Mouse (Mus musculus): ENCODE data around the gene Irf2. TPM values are rescaled to one million over a fixed set of nuclear protein-coding genes. Genes with fewer than 3 reads are reported as not detected.

Irf2 gene
- total and polyA plus RNA-seq, 2 experiments from 2014 or later: 3.3 to 9.5 TPM

GRCm38 (mm10) chr8:46777760-46778460 lies 38.4 kb downstream of the Irf2 start:
- ATAC-seq (ENCODE audit: low FRiP score) (no peak), DNase-seq (ENCODE audit: low spot score) (no peak)
- H3K9ac ChIP-seq (replicated peaks; ENCODE audit: low read length, poor library complexity, severe bottlenecking): no peak overlapping the region
- no peak overlapping the region for H3K4me2 ChIP-seq (ENCODE audit: low read depth, low read length, poor library complexity, severe bottlenecking)
- TF ChIP-seq CTCF (IDR thresholded peaks at IDR 0.05): no peak
- no peak overlapping the region for H3K4me3 ChIP-seq (ENCODE audit: low read depth, low read length)
- H3K27me3 ChIP-seq (ENCODE audit: insufficient read depth, low read length): no peaks in the 10 kb centered on the region
- H3K4me1 ChIP-seq (ENCODE audit: insufficient read depth, low read length): no peaks in the 10 kb centered on the region
- 90% methylated on average over 10 of the region's 10 CpGs for WGBS
- no peaks in the 10 kb centered on the region for H3K36me3 ChIP-seq (ENCODE audit: insufficient read depth, low read length)
- no peak overlapping the region for H3K27ac ChIP-seq (ENCODE audit: low read depth, low read length)
- H3K9me3 ChIP-seq (ENCODE audit: low read length): no peaks in the 10 kb centered on the region

GRCm38 (mm10) chr8:46781067-46781657 lies 41.6 kb downstream of the Irf2 start:
- DNase-seq (ENCODE audit: low spot score) (no peak), ATAC-seq (ENCODE audit: low FRiP score) (no peak)
- no peak for TF ChIP-seq CTCF (IDR thresholded peaks at IDR 0.05)
- Histone ChIP-seq H3K4me1 (ENCODE audit: insufficient read depth, low read length) (no peaks in the 10 kb centered on the region), H3K9me3 (ENCODE audit: low read length) (no peaks in the 10 kb centered on the region), H3K4me2 (ENCODE audit: low read depth, low read length, poor library complexity, severe bottlenecking) (no peak overlapping the region), H3K27ac (ENCODE audit: low read depth, low read length) (no peak overlapping the region), H3K27me3 (ENCODE audit: insufficient read depth, low read length) (no peaks in the 10 kb centered on the region), H3K36me3 (ENCODE audit: insufficient read depth, low read length) (no peaks in the 10 kb centered on the region), H3K4me3 (ENCODE audit: low read depth, low read length) (no peak overlapping the region), H3K9ac (replicated peaks; ENCODE audit: low read length, poor library complexity, severe bottlenecking) (no peak overlapping the region)
- WGBS: 93% methylated on average over 6 of the region's 6 CpGs

- no peak for TF ChIP-seq CTCF (IDR thresholded peaks at IDR 0.05)
- no peak for ATAC-seq (ENCODE audit: low FRiP score)
- Histone ChIP-seq H3K36me3 (ENCODE audit: insufficient read depth, low read length) (no peaks in the 10 kb centered on the region), H3K4me1 (ENCODE audit: insufficient read depth, low read length) (no peaks in the 10 kb centered on the region), H3K4me2 (ENCODE audit: low read depth, low read length, poor library complexity, severe bottlenecking) (no peak overlapping the region), H3K4me3 (ENCODE audit: low read depth, low read length) (no peak overlapping the region), H3K9ac (replicated peaks; ENCODE audit: low read length, poor library complexity, severe bottlenecking) (no peak overlapping the region), H3K27ac (ENCODE audit: low read depth, low read length) (no peak overlapping the region), H3K27me3 (ENCODE audit: insufficient read depth, low read length) (no peaks in the 10 kb centered on the region), H3K9me3 (ENCODE audit: low read length) (no peaks in the 10 kb centered on the region)
- WGBS: 98% methylated on average over 5 of the region's 5 CpGs
- no peak for DNase-seq (ENCODE audit: low spot score)
These were observed 42.7 kb downstream of the Irf2 start for GRCm38 (mm10) chr8:46782254-46782653.

- H3K9me3 ChIP-seq (ENCODE audit: low read length): no peaks in the 10 kb centered on the region
- no peaks in the 10 kb centered on the region for H3K27me3 ChIP-seq (ENCODE audit: insufficient read depth, low read length)
- H3K4me3 ChIP-seq (ENCODE audit: low read depth, low read length): no peak overlapping the region
- ATAC-seq (ENCODE audit: low FRiP score) (no peak), DNase-seq (ENCODE audit: low spot score) (no peak)
- no peak overlapping the region for H3K9ac ChIP-seq (replicated peaks; ENCODE audit: low read length, poor library complexity, severe bottlenecking)
- no peak for TF ChIP-seq CTCF (IDR thresholded peaks at IDR 0.05)
- no peak overlapping the region for H3K4me2 ChIP-seq (ENCODE audit: low read depth, low read length, poor library complexity, severe bottlenecking)
- H3K4me1 ChIP-seq (ENCODE audit: insufficient read depth, low read length): no peaks in the 10 kb centered on the region
- H3K27ac ChIP-seq (ENCODE audit: low read depth, low read length): no peak overlapping the region
- no peaks in the 10 kb centered on the region for H3K36me3 ChIP-seq (ENCODE audit: insufficient read depth, low read length)
- WGBS: 56% methylated on average over 2 of the region's 2 CpGs
These were observed 45.5 kb downstream of the Irf2 start for GRCm38 (mm10) chr8:46785070-46785469.

GRCm38 (mm10) chr8:46785926-46786325 lies 46.4 kb downstream of the Irf2 start:
- H3K4me1 ChIP-seq (ENCODE audit: insufficient read depth, low read length): no peaks in the 10 kb centered on the region
- no peak for TF ChIP-seq CTCF (IDR thresholded peaks at IDR 0.05)
- ATAC-seq (ENCODE audit: low FRiP score) (no peak), DNase-seq (ENCODE audit: low spot score) (no peak)
- H3K9me3 ChIP-seq (ENCODE audit: low read length): no peaks in the 10 kb centered on the region
- H3K9ac ChIP-seq (replicated peaks; ENCODE audit: low read length, poor library complexity, severe bottlenecking): no peak overlapping the region
- no peaks in the 10 kb centered on the region for H3K27me3 ChIP-seq (ENCODE audit: insufficient read depth, low read length)
- H3K4me3 ChIP-seq (ENCODE audit: low read depth, low read length): no peak overlapping the region
- 93% methylated on average over 6 of the region's 6 CpGs for WGBS
- H3K27ac ChIP-seq (ENCODE audit: low read depth, low read length): no peak overlapping the region
- no peak overlapping the region for H3K4me2 ChIP-seq (ENCODE audit: low read depth, low read length, poor library complexity, severe bottlenecking)
- H3K36me3 ChIP-seq (ENCODE audit: insufficient read depth, low read length): no peaks in the 10 kb centered on the region

GRCm38 (mm10) chr8:46789091-46789881 lies 49.8 kb downstream of the Irf2 start:
- Histone ChIP-seq H3K27ac (ENCODE audit: low read depth, low read length) (no peak overlapping the region), H3K4me2 (ENCODE audit: low read depth, low read length, poor library complexity, severe bottlenecking) (no peak overlapping the region), H3K36me3 (ENCODE audit: insufficient read depth, low read length) (no peaks in the 10 kb centered on the region), H3K9me3 (ENCODE audit: low read length) (no peaks in the 10 kb centered on the region), H3K27me3 (ENCODE audit: insufficient read depth, low read length) (no peaks in the 10 kb centered on the region), H3K4me3 (ENCODE audit: low read depth, low read length) (no peak overlapping the region), H3K9ac (replicated peaks; ENCODE audit: low read length, poor library complexity, severe bottlenecking) (no peak overlapping the region), H3K4me1 (ENCODE audit: insufficient read depth, low read length) (no peaks in the 10 kb centered on the region)
- WGBS: 92% methylated on average over 5 of the region's 5 CpGs
- ATAC-seq (ENCODE audit: low FRiP score) (no peak), DNase-seq (ENCODE audit: low spot score) (no peak)
- TF ChIP-seq CTCF (IDR thresholded peaks at IDR 0.05): no peak

Measured in midbrain, postnatal 0 days (tissue).